Mouse (Mus musculus): ENCODE data around the gene Hoxd1. TPM values are rescaled to one million over a fixed set of nuclear protein-coding genes. Genes with fewer than 3 reads are reported as not detected.

Gene Hoxd1
- polyA plus RNA-seq, 1 experiment = not detected

DNA sequence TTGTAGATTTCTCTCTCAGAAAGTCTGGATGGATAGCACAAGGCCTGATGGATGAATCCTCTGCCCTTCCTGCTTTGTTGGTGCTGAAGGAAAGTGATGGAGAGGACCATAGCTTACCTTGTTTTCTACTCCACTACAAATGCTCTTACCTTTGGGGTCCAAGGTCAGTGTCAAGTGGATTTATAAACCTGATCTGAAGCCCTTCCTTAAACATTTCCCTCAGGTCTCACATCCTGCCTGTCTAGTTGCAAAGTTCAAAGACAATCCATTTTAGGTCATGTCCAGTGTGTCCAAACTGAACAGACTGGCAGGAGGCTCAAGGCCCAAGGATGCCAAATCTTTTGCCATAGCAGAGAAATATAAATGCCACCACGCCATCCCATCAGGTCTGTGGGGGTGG, 10.9 kb upstream of the Hoxd1 start:
- no peak overlapping the region for H3K4me3 ChIP-seq (ENCODE audit: insufficient read depth, low read depth, low read length)
- no peak overlapping the region for H3K27ac ChIP-seq (replicated peaks; ENCODE audit: low read depth, low read length)
- H3K4me1 ChIP-seq (ENCODE audit: control insufficient read depth, insufficient read depth, insufficient read length, low read length) = peaks cover 4% of the 10 kb centered on the region

DNA sequence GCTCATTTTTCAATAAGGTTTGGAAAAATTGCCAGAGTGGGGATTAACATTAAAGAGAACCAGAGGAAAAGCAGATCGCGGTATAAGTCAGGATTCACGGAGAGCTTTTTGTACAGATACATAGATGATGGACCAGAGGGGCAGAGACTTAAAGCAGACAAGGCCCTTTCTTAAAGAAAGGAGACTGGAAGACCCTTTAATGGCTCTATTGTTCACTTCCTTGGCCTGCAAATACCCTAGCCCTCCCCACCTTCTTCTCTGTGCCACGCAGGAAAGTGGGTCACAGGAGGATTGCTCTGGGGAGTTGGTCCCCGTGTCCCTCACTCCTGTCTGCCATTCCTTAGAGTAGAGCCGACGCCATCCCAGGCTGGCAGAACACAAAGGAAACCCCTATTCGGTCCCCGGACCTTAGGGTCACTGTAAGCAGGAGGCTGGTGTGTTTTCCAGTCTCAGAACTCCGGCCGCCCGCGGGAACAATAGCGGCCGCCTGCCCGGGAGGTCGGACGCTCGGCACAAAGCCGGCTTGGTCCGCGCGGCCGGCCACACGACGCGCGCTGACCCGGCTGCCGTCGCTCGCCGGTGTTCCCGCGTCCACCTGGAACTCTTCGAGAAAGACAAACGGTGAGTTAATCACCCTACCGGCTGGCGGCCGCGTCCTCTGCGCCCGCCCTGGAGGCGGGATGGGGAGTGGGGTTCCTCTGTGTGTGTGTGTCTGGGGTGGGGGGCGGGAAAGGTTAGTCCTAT, 10.2 kb upstream of the Hoxd1 start:
- Histone ChIP-seq H3K4me1 (ENCODE audit: control insufficient read depth, insufficient read depth, insufficient read length, low read length) (peaks cover 4% of the 10 kb centered on the region), H3K4me3 (ENCODE audit: insufficient read depth, low read depth, low read length) (peak overlapping the region; percentile 26), H3K27ac (replicated peaks; ENCODE audit: low read depth, low read length) (no peak overlapping the region)

GRCm38 (mm10) chr2:74753175-74753523, 9.6 kb upstream of the Hoxd1 start:
- Histone ChIP-seq H3K4me1 (ENCODE audit: control insufficient read depth, insufficient read depth, insufficient read length, low read length) (peaks cover 4% of the 10 kb centered on the region), H3K4me3 (ENCODE audit: insufficient read depth, low read depth, low read length) (peak overlapping the region; percentile 26; the same call in 1 of the 2 replicates), H3K27ac (replicated peaks; ENCODE audit: low read depth, low read length) (no peak overlapping the region)

GRCm38 (mm10) chr2:74753711-74754110, 9.1 kb upstream of the Hoxd1 start:
- no peak overlapping the region for H3K4me3 ChIP-seq (ENCODE audit: insufficient read depth, low read depth, low read length)
- peaks cover 4% of the 10 kb centered on the region for H3K4me1 ChIP-seq (ENCODE audit: control insufficient read depth, insufficient read depth, insufficient read length, low read length)
- no peak overlapping the region for H3K27ac ChIP-seq (replicated peaks; ENCODE audit: low read depth, low read length)

- H3K4me3 ChIP-seq (ENCODE audit: insufficient read depth, low read depth, low read length) = no peak overlapping the region
- no peak overlapping the region for H3K27ac ChIP-seq (replicated peaks; ENCODE audit: low read depth, low read length)
- no peaks in the 10 kb centered on the region; the same call in 1 of the 2 replicates for H3K4me1 ChIP-seq (ENCODE audit: control insufficient read depth, insufficient read depth, insufficient read length, low read length)
Measured at GRCm38 (mm10) chr2:74760146-74760545, 2.6 kb upstream of the Hoxd1 start.

- Histone ChIP-seq H3K27ac (replicated peaks; ENCODE audit: low read depth, low read length) (no peak overlapping the region), H3K4me1 (ENCODE audit: control insufficient read depth, insufficient read depth, insufficient read length, low read length) (no peaks in the 10 kb centered on the region; the same call in 1 of the 2 replicates), H3K4me3 (ENCODE audit: insufficient read depth, low read depth, low read length) (no peak overlapping the region)
Measured at GRCm38 (mm10) chr2:74761941-74762340, 839 bp upstream of the Hoxd1 start.

- peak overlapping the region; percentile 51 for H3K4me3 ChIP-seq (ENCODE audit: insufficient read depth, low read depth, low read length)
- H3K27ac ChIP-seq (replicated peaks; ENCODE audit: low read depth, low read length) = no peak overlapping the region
- no peaks in the 10 kb centered on the region; the same call in 1 of the 2 replicates for H3K4me1 ChIP-seq (ENCODE audit: control insufficient read depth, insufficient read depth, insufficient read length, low read length)
Measured at GRCm38 (mm10) chr2:74763245-74763735, 510 bp downstream of the Hoxd1 start.

- no peaks in the 10 kb centered on the region; the same call in 1 of the 2 replicates for H3K4me1 ChIP-seq (ENCODE audit: control insufficient read depth, insufficient read depth, insufficient read length, low read length)
- H3K27ac ChIP-seq (replicated peaks; ENCODE audit: low read depth, low read length) = no peak overlapping the region
- no peak overlapping the region for H3K4me3 ChIP-seq (ENCODE audit: insufficient read depth, low read depth, low read length)
Measured at GRCm38 (mm10) chr2:74763976-74764375, 1.2 kb downstream of the Hoxd1 start.

DNA sequence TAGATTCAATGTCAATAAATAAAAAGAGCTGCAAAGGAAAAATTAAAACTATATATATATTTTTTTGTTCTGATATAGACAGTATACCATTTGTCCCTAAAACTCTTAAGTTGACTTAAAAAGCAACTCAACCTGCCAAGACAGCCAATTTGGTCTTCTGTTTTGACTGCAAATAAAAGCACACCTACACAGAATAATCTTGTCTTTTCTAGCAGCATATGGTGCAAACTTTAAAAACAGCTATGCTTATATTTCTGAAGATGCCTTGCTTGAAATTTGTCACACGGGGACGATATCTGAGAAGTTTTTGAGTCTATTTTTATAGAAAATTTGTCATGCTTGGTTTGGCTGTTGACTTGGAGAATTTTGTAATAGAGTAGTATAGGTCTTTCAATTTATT, 11.6 kb downstream of the Hoxd1 start:
- Histone ChIP-seq H3K4me3 (ENCODE audit: insufficient read depth, low read depth, low read length) (no peak overlapping the region), H3K4me1 (ENCODE audit: control insufficient read depth, insufficient read depth, insufficient read length, low read length) (no peaks in the 10 kb centered on the region), H3K27ac (replicated peaks; ENCODE audit: low read depth, low read length) (no peak overlapping the region)

- H3K27ac ChIP-seq (replicated peaks; ENCODE audit: low read depth, low read length) = no peak overlapping the region
- H3K4me1 ChIP-seq (ENCODE audit: control insufficient read depth, insufficient read depth, insufficient read length, low read length) = no peaks in the 10 kb centered on the region
- H3K4me3 ChIP-seq (ENCODE audit: insufficient read depth, low read depth, low read length) = no peak overlapping the region
Measured at GRCm38 (mm10) chr2:74777536-74778275, 14.9 kb downstream of the Hoxd1 start.

GRCm38 (mm10) chr2:74781386-74781785, 18.6 kb downstream of the Hoxd1 start:
- Histone ChIP-seq H3K27ac (replicated peaks; ENCODE audit: low read depth, low read length) (no peak overlapping the region), H3K4me1 (ENCODE audit: control insufficient read depth, insufficient read depth, insufficient read length, low read length) (peaks cover 2% of the 10 kb centered on the region), H3K4me3 (ENCODE audit: insufficient read depth, low read depth, low read length) (no peak overlapping the region)

- Histone ChIP-seq H3K4me3 (ENCODE audit: insufficient read depth, low read depth, low read length) (no peak overlapping the region), H3K27ac (replicated peaks; ENCODE audit: low read depth, low read length) (no peak overlapping the region), H3K4me1 (ENCODE audit: control insufficient read depth, insufficient read depth, insufficient read length, low read length) (no peaks in the 10 kb centered on the region)
Measured at GRCm38 (mm10) chr2:74795531-74795930, 32.8 kb downstream of the Hoxd1 start.

DNA sequence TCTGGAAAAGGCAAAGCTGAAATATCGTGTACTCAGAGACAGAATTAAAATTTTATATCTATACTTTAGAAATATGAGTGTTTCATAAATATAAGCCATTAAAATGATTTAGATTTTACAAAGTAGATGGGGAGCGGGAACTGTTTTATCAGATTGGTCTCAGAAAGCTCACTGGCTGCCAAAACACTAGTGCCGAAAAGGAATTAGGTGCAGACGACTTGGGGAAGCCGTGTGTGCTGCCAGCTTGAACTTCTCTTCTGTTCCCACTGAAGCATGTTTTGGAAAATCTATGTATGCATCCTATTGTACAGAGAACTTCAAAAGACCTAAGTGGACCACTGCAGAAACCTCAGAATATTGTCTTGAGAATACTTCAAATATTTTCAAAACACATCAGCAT, 45.7 kb downstream of the Hoxd1 start:
- H3K4me1 ChIP-seq (ENCODE audit: control insufficient read depth, insufficient read depth, insufficient read length, low read length) = no peaks in the 10 kb centered on the region
- no peak overlapping the region for H3K4me3 ChIP-seq (ENCODE audit: insufficient read depth, low read depth, low read length)
- no peak overlapping the region for H3K27ac ChIP-seq (replicated peaks; ENCODE audit: low read depth, low read length)
